Mouse (Mus musculus) liver, postnatal 0 days (tissue): ENCODE measurements at regions not wholly inside any gene's neighbourhood (a gene's known extent, or its start where the extent isn't known, plus 50 kb on each side); places are given as distances from the start of the nearest gene placed in this dataset.

Experiments used
- CTCF ChIP-seq: sonication (generic); IDR thresholded peaks from 2 replicates; pipeline ENCODE4 v1.5.1; 2016; ENCODE audit warnings: antibody characterized with exemption, low read depth
- EP300 ChIP-seq: IDR thresholded peaks from 2 replicates; pipeline ENCODE4 v1.6.1; 2016; ENCODE audit warnings: antibody characterized with exemption, low read depth, mild to moderate bottlenecking

- TF ChIP-seq EP300 (no peak), CTCF (no peak)
Measured at GRCm38 (mm10) chr14:24890856-24891255, 403.9 kb downstream of the Rps24 start.
